Mouse (Mus musculus) lung, adult 2 months (tissue): ENCODE measurements around the gene Ptpdc1. TPM values are rescaled to one million over a fixed set of nuclear protein-coding genes. Genes with fewer than 3 reads are reported as not detected.
A peak's percentile ranks its signal among the peaks of the same experiment; 100 is the strongest.

Experiments
- DNase-seq: peaks from one replicate; pipeline ENCODE4 v3.0.0; 2022
- H3K4me1 ChIP-seq: fragments of 200-500 bp; 2 replicates; pipeline ENCODE4 v1.6.1; 2011; ENCODE audit warnings: low read length; ENCODE audit not compliant: control insufficient read depth, insufficient read depth
- H3K4me3 ChIP-seq: fragments of 200-500 bp; replicated peaks from 2 replicates; pipeline ENCODE3; 2011; ENCODE audit warnings: low read depth, mild to moderate bottlenecking, control low read depth, low read length; ENCODE audit errors: extremely low read depth
- CTCF ChIP-seq: fragments of 200-500 bp; IDR thresholded peaks from 2 replicates; pipeline ENCODE4 v1.5.1; 2011; ENCODE audit warnings: mild to moderate bottlenecking, low read length, control low read depth; ENCODE audit not compliant: insufficient read depth
- POLR2A ChIP-seq: fragments of 200-500 bp; IDR thresholded peaks from 2 replicates; pipeline ENCODE4 v1.6.1; 2011; ENCODE audit warnings: low read depth, mild to moderate bottlenecking, control low read depth, low read length, borderline replicate concordance; ENCODE audit errors: extremely low read depth
- WGBS: fragments of 180-500 bp; shearing (Covaris S2); methylation state at CpG from one replicate; pipeline ENCODE4 v1.1.7; 2018; 5-methylcytosine and 5-hydroxymethylcytosine counted together
- polyA plus RNA-seq: library from polyadenylated mRNA; depleted of rRNA; stranded (reverse); fragments of >200 nt; gene quantifications from 2 replicates; pipeline ENCODE4 v1.2.3, GENCODE M21; 2012; rRNA removed

The Ptpdc1 gene
- polyA plus RNA-seq, 1 experiment: 3.8 TPM

DNA sequence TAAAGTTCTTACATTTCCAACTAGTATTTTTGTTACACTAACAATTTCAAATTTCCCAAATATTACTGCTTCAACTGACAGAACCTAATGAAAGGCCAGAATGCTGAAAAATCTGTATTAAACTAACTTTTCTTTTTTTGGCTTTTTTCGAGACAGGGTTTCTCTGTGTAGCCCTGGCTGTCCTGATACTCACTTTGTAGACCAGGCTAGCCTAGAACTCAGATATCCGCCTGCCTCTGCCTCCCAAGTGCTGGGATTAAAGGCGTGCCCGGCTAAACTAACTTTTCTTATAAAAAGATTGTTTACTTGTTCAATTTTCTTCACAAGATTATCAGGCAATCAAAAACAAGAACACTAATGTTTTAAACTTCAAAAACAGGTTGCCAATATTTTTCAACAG is 80.6 kb downstream of the Ptpdc1 start:
- 10% methylated on average over 4 of the region's 4 CpGs for whole genome bisulfite sequencing
- TF ChIP-seq POLR2A: no peak
- TF ChIP-seq CTCF: no peak
- Histone ChIP-seq H3K4me3 (peak overlapping the region; percentile 99), H3K4me1 (peaks cover 18% of the 10 kb centered on the region)
- DNase-seq: no peak

DNA sequence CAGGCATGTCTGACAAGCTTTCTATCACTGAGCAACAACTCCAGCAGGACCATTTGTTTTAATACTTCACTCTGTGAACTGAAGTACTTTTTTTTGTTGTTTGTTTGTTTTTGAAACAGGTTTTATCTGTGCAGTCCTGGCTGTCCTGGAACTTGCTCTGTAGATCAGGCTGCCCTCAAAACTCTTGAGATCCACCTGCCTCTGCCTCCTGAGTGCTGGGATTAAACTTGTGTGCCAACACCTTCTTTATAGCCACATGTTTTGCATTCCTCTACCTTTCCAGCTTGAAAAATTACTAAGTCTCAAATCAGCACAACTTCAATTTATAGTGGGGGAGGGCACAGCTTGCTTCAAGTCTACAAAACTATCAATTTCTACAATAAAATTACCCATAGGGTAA is 81.1 kb downstream of the Ptpdc1 start:
- no peak for TF ChIP-seq CTCF
- TF ChIP-seq POLR2A: no peak
- no peak for DNase-seq
- peaks cover 21% of the 10 kb centered on the region for H3K4me1 ChIP-seq
- H3K4me3 ChIP-seq: no peak overlapping the region

- 8% methylated on average over 1 of the region's 1 CpGs for WGBS
- TF ChIP-seq CTCF (no peak), POLR2A (no peak)
- Histone ChIP-seq H3K4me1 (peaks cover 23% of the 10 kb centered on the region), H3K4me3 (no peak overlapping the region)
- DNase-seq: no peak
These were observed 85.0 kb downstream of the Ptpdc1 start for GRCm38 (mm10) chr13:48540488-48540887.

GRCm38 (mm10) chr13:48533441-48533840 is 92.0 kb downstream of the Ptpdc1 start:
- 90% methylated on average over 5 of the region's 5 CpGs for WGBS
- no peak for TF ChIP-seq CTCF
- no peak for TF ChIP-seq POLR2A
- H3K4me1 ChIP-seq: no peaks in the 10 kb centered on the region; the same call in none of the 2 replicates
- no peak for DNase-seq
- no peak overlapping the region for H3K4me3 ChIP-seq

GRCm38 (mm10) chr13:48531448-48531847 is 94.0 kb downstream of the Ptpdc1 start:
- no peak overlapping the region for H3K4me3 ChIP-seq

DNA sequence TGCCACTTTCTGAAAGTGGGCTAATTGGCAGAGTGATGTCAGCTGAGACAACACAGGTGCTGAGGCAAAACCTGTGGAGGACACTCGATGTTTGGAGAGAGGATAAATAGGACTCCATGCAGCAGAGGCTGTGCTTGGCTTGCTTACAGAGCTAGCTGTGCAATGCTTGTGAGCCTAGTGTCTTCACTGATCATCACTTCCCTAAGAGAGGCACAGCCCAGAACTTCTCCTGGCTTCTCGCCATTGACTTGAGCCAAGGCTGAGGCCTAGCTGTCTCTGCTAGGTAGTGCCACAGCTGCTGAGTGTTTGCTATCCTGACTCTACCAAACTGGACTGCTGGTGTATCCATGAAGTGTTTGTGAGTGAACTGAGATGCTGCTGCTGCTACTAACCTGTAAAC is 94.8 kb downstream of the Ptpdc1 start:
- DNase-seq: no peak
- H3K4me1 ChIP-seq: no peaks in the 10 kb centered on the region; the same call in 1 of the 2 replicates
- no peak overlapping the region for H3K4me3 ChIP-seq
- 37% methylated on average over 2 of the region's 2 CpGs for WGBS
- TF ChIP-seq POLR2A (no peak), CTCF (no peak)

More at GRCm38 (mm10) chr13:48531448-48531847, 94.0 kb downstream of the Ptpdc1 start:
- no peaks in the 10 kb centered on the region; the same call in 1 of the 2 replicates for H3K4me1 ChIP-seq
- DNase-seq: no peak
- no peak for TF ChIP-seq POLR2A
- no peak for TF ChIP-seq CTCF
- WGBS: 58% methylated on average over 2 of the region's 2 CpGs

DNA sequence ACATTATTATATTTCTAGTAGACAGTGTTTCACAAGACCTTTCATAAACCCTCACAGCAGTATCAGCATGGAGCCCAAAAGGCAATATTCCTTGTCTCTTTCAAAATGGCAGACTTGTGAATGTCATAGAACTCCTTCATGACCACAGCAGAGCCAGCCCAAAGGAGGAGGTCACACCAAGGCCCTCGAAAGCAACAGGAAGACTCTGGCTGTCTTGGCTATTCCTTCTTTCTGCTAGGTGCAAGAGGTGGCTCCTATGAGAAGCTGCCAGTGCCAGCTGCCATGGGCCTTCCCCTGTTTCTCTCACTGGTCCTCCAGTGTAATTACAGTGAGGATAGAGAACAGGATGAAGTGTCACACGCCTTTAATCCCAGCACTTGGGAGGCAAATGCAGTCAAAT is 96.4 kb downstream of the Ptpdc1 start:
- WGBS: 37% methylated on average over 2 of the region's 2 CpGs

DNA sequence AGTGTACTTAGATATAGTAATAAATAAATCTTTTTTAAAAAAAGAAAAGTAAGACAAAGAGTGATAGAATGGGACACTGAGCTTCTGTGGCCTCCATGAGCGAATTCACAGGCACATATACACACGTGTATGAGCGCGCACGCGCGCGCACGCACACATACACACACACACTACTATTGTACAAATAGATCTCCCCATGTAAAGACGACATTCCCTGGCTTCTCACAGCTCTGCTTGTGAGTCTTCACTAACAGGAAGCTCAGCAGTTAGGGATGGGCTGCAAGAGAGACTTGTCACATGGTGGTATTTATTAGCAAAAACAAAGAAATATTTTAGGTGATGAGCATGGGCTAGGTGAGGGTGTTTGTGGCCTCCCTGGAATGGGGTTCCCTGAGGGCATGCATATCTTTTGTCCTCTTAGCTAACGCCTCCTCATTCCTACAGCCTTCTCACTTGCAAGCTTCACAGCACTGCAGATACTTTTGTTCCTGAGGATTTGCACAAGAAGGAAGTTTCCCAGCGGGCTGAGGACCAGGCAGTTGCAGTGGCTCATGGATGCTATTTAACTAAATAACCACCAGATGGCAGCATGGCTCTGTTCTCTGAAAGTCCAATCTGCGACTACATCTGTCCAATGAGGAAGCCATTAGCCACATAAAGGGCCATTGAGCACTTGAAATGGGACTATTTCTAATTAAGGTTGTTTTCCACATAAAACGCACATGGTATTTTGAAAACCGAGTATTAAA is 97.2 kb downstream of the Ptpdc1 start:
- Histone ChIP-seq H3K4me3 (no peak overlapping the region), H3K4me1 (no peaks in the 10 kb centered on the region)
- WGBS: 54% methylated on average over 15 of the region's 15 CpGs
- TF ChIP-seq POLR2A (no peak), CTCF (peak; percentile 72)
- peak; percentile 34 for DNase-seq

More for the DNA sequence above, 96.4 kb downstream of the Ptpdc1 start:
- no peak for TF ChIP-seq CTCF
- Histone ChIP-seq H3K4me1 (no peaks in the 10 kb centered on the region; the same call in 1 of the 2 replicates), H3K4me3 (no peak overlapping the region)
- no peak for DNase-seq

Other genes with a start within 250 kb of the Ptpdc1 start
- 7.7 and 8.9 TPM in 2 replicates for gene Zfp169, start 112.2 kb downstream of the Ptpdc1 start, polyA plus RNA-seq
- gene A830005F24Rik, start 112.1 kb downstream of the Ptpdc1 start, polyA plus RNA-seq: not detected in 2 replicates
- gene Barx1, start 37.3 kb upstream of the Ptpdc1 start, polyA plus RNA-seq: 0.12 and 0.21 TPM in 2 replicates
- gene Phf2, start 245.5 kb upstream of the Ptpdc1 start, polyA plus RNA-seq: 24.0 and 25.9 TPM in 2 replicates